Mouse (Mus musculus): ENCODE data around the gene Slc1a3.

GRCm38 (mm10) chr15:8588065-8588464 is 122.5 kb downstream of the Slc1a3 start:
- no peak for TF ChIP-seq GATA1 (IDR thresholded peaks at IDR 0.05; ENCODE audit: borderline replicate concordance, low read length)
- no peak for TF ChIP-seq FLI1 (IDR thresholded peaks at IDR 0.05; ENCODE audit: low read length)
